Mouse (Mus musculus) small intestine, adult 2 months (tissue): Measurements from ENCODE around the gene Lbh.

Experiments
- CTCF ChIP-seq: fragments of 200-500 bp; IDR thresholded peaks from 2 replicates; pipeline ENCODE4 v1.5.1; 2012; ENCODE audit warnings: low read depth, mild to moderate bottlenecking, control low read depth, inconsistent platforms, low read length, moderate library complexity, mixed read lengths; ENCODE audit not compliant: insufficient replicate concordance, insufficient read length; ENCODE audit errors: extremely low read depth
- POLR2A ChIP-seq: fragments of 200-500 bp; IDR thresholded peaks from 2 replicates; pipeline ENCODE4 v1.6.1; 2012; ENCODE audit warnings: low read depth, mild to moderate bottlenecking, control low read depth, inconsistent platforms, low read length, moderate library complexity

- TF ChIP-seq CTCF (no peak), POLR2A (no peak)
Measured at GRCm38 (mm10) chr17:72948119-72948518, 30.0 kb downstream of the Lbh start.
